Mouse (Mus musculus) CH12.LX (cell line): ENCODE data around the gene Epha2. TPM values are rescaled to one million over a fixed set of nuclear protein-coding genes. Genes with fewer than 3 reads are reported as not detected.

Experiments used
- DNase-seq: peaks from one replicate; pipeline ENCODE4 v3.0.0-alpha.2; 2013; ENCODE audit errors: extremely low read depth
- H3K27ac ChIP-seq: 2 replicates; pipeline ENCODE4 v1.5.1; 2012; ENCODE audit warnings: low read depth, mild to moderate bottlenecking, control low read depth, moderate library complexity; ENCODE audit not compliant: insufficient read depth
- H3K27me3 ChIP-seq: replicated peaks from 2 replicates; pipeline ENCODE3; 2012; ENCODE audit warnings: inconsistent platforms
- H3K36me3 ChIP-seq, 2 experiments: replicated peaks in 1 of 2; 2 replicates each; pipeline versions ENCODE3 to v1.6.1; 2012; ENCODE audit warnings: inconsistent platforms in 1 of 2, low read length in 1 of 2, mild to moderate bottlenecking in 1 of 2, mixed read lengths in 1 of 2, moderate library complexity in 1 of 2; ENCODE audit not compliant: control insufficient read depth in 1 of 2, insufficient read depth in 1 of 2
- H3K4me1 ChIP-seq, 2 experiments: 2 replicates each; pipeline ENCODE4 v1.6.1; 2012; ENCODE audit warnings: inconsistent platforms in 1 of 2, moderate library complexity in 1 of 2; ENCODE audit not compliant: insufficient read depth in 2 of 2, control insufficient read depth in 1 of 2
- H3K4me2 ChIP-seq: 2 replicates; pipeline ENCODE4 v1.6.1; 2012; ENCODE audit warnings: low read depth, mild to moderate bottlenecking, control low read depth; ENCODE audit not compliant: poor library complexity, insufficient read depth, severe bottlenecking
- H3K4me3 ChIP-seq, 3 experiments: fragments of 150-350 bp in 1 of 3; sonication (generic) in 1 of 3; replicated peaks in 1 of 3; 2 replicates each; pipeline versions ENCODE3 to v1.5.1; 2011 to 2012; ENCODE audit warnings: low read depth in 2 of 3, low read length in 2 of 3, mild to moderate bottlenecking in 2 of 3, moderate library complexity in 2 of 3, control low read depth in 1 of 3, improper control_type of control experiment in 1 of 3, inconsistent platforms in 1 of 3, mixed read lengths in 1 of 3; ENCODE audit not compliant: poor library complexity in 1 of 3
- H3K79me2 ChIP-seq: replicated peaks from 2 replicates; pipeline ENCODE4 v1.6.1; 2012; ENCODE audit warnings: mild to moderate bottlenecking, moderate library complexity; ENCODE audit not compliant: control insufficient read depth, poor library complexity, insufficient read depth, severe bottlenecking; ENCODE audit errors: extremely low read depth
- H3K9ac ChIP-seq: 2 replicates; pipeline ENCODE4 v1.6.1; 2012; ENCODE audit warnings: low read depth, mild to moderate bottlenecking, control low read depth, moderate library complexity; ENCODE audit not compliant: insufficient read depth
- H3K9me3 ChIP-seq: replicated peaks from 2 replicates; pipeline ENCODE3; 2012; ENCODE audit warnings: low read length, inconsistent platforms, mixed read lengths
- BHLHE40 ChIP-seq: IDR thresholded peaks from 2 replicates; pipeline ENCODE4 v1.6.1; 2011; ENCODE audit warnings: mild to moderate bottlenecking, low read depth, low read length, improper control_type of control experiment
- CHD1 ChIP-seq: IDR thresholded peaks from 2 replicates; pipeline ENCODE4 v1.6.1; 2012; ENCODE audit warnings: low read depth, low read length, improper control_type of control experiment, inconsistent platforms
- CTCF ChIP-seq, 2 experiments: IDR thresholded peaks in 1 of 2; conservative IDR thresholded peaks in 1 of 2; 2 replicates each; pipeline ENCODE4 v1.5.1; 2011 to 2012; ENCODE audit warnings: low read depth in 2 of 2, low read length in 2 of 2, improper control_type of control experiment in 1 of 2, inconsistent platforms in 1 of 2, mild to moderate bottlenecking in 1 of 2, moderate library complexity in 1 of 2
- HCFC1 ChIP-seq: IDR thresholded peaks from 2 replicates; pipeline ENCODE4 v1.6.1; 2012; ENCODE audit warnings: low read depth, mild to moderate bottlenecking, inconsistent platforms, low read length, improper control_type of control experiment
- IRF4 ChIP-seq: IDR thresholded peaks from 2 replicates; pipeline ENCODE4 v1.6.1; 2014; ENCODE audit warnings: low read depth, mild to moderate bottlenecking, inconsistent platforms, low read length, improper control_type of control experiment
- JUN ChIP-seq: IDR thresholded peaks from 2 replicates; pipeline ENCODE4 v1.6.1; 2011; ENCODE audit warnings: low read depth, mild to moderate bottlenecking, low read length, improper control_type of control experiment, moderate library complexity; ENCODE audit not compliant: insufficient read depth
- JUND ChIP-seq: conservative IDR thresholded peaks from 2 replicates; pipeline ENCODE4 v1.6.1; 2011; ENCODE audit warnings: low read depth, low read length, improper control_type of control experiment
- KAT2A ChIP-seq: IDR thresholded peaks from 2 replicates; pipeline ENCODE4 v1.6.1; 2012; ENCODE audit warnings: low read length, improper control_type of control experiment, inconsistent platforms; ENCODE audit not compliant: insufficient replicate concordance
- MAX ChIP-seq: IDR thresholded peaks from 2 replicates; pipeline ENCODE4 v1.6.1; 2011; ENCODE audit warnings: low read length, improper control_type of control experiment
- MYC ChIP-seq: IDR thresholded peaks from 2 replicates; pipeline ENCODE4 v1.6.1; 2011; ENCODE audit warnings: low read depth, mild to moderate bottlenecking, improper control_type of control experiment, low read length
- NELFE ChIP-seq: IDR thresholded peaks from 2 replicates; pipeline ENCODE4 v1.6.1; 2011; ENCODE audit warnings: low read depth, low read length, improper control_type of control experiment
- NRF1 ChIP-seq: IDR thresholded peaks from 2 replicates; pipeline ENCODE4 v1.6.1; 2014; ENCODE audit warnings: low read depth, mild to moderate bottlenecking, inconsistent platforms, low read length, improper control_type of control experiment, moderate library complexity
- PAX5 ChIP-seq: IDR thresholded peaks from 2 replicates; pipeline ENCODE4 v1.6.1; 2012; ENCODE audit warnings: low read length, inconsistent platforms, mixed read lengths
- POLR2AphosphoS2 ChIP-seq: IDR thresholded peaks from 2 replicates; pipeline ENCODE4 v1.6.1; 2011; ENCODE audit warnings: low read depth, low read length, improper control_type of control experiment
- RCOR1 ChIP-seq: conservative IDR thresholded peaks from 2 replicates; pipeline ENCODE4 v1.6.1; 2012; ENCODE audit warnings: low read depth, mild to moderate bottlenecking, inconsistent platforms, low read length, improper control_type of control experiment
- SMC3 ChIP-seq: IDR thresholded peaks from 2 replicates; pipeline ENCODE4 v1.6.1; 2011; ENCODE audit warnings: low read depth, low read length, improper control_type of control experiment
- TBP ChIP-seq: conservative IDR thresholded peaks from 2 replicates; pipeline ENCODE4 v1.6.1; 2011; ENCODE audit warnings: low read depth, low read length, improper control_type of control experiment
- USF1 ChIP-seq: IDR thresholded peaks from 2 replicates; pipeline ENCODE4 v1.6.1; 2014; ENCODE audit warnings: low read depth, mild to moderate bottlenecking, inconsistent platforms, low read length, improper control_type of control experiment
- USF2 ChIP-seq: conservative IDR thresholded peaks from 2 replicates; pipeline ENCODE4 v1.6.1; 2011; ENCODE audit warnings: low read depth, low read length, improper control_type of control experiment
- ZC3H11A ChIP-seq: IDR thresholded peaks from 2 replicates; pipeline ENCODE4 v1.6.1; 2012; ENCODE audit warnings: low read depth, mild to moderate bottlenecking, inconsistent platforms, low read length, improper control_type of control experiment
- dilution Hi-C: fragments of 300-500 bp; cut with MboI; formaldehyde crosslinking; loops from 2 replicates; pipeline ENCODE4 v1.14.3; 2020; ENCODE audit warnings: low sequenced_read_pairs; ENCODE audit not compliant: extremely low pct_unique_long_range_greater_than_20kb, extremely low pct_ligation_motif_present
- in situ Hi-C: fragments of 300-500 bp; cut with MboI; formaldehyde crosslinking; loops from 3 replicates; pipeline ENCODE4 v1.14.3; 2019; ENCODE audit warnings: low sequenced_read_pairs, low pct_ligation_motif_present, low pct_unique_long_range_greater_than_20kb, mixed read lengths
- polyA plus RNA-seq: library from polyadenylated mRNA; unstranded; fragments of >175 nt; gene quantifications from 2 replicates; pipeline ENCODE4 v1.2.1, GENCODE M21; 2012; ENCODE audit warnings: low read depth; ENCODE audit not compliant: insufficient read length
- total RNA-seq, 2 experiments: library from RNA; depleted of rRNA; stranded (reverse); fragments of 300-350 nt in 1 of 2; fragments of >200 nt in 1 of 2; gene quantifications; 2 replicates each; pipeline ENCODE4 v1.2.3; 2012 to 2014

The Epha2 gene
- total and polyA plus RNA-seq, 3 experiments: 0.55 to 0.81 (median 0.67) TPM

DNA sequence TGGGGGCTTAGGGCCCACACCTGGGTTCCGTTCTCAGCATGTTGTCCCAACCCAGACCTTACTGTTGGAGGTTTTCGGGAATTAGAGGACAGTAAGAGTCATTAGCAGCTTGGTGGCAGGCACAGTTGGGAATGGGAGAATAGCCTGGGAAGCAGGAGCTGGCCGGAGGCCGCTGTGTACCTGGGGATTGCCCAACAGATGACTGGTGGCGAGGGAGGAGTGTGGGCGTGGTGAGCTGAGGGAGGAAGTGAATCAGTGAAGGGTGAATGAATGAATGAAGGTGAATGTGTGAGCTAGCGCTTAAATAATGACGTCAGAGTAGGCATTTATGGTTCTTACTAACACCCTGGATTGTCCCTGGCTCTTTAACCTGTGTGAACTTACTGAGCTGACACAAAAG, 23.9 kb upstream of the Epha2 start:
- no peak overlapping the region for H3K27ac ChIP-seq
- no peaks in the 10 kb centered on the region for H3K79me2 ChIP-seq
- no peak overlapping the region for H3K4me3 ChIP-seq
- H3K4me1 ChIP-seq: peaks cover 13 to 48% of the 10 kb centered on the region in 2 experiments
- no peak for TF ChIP-seq MYC
- no peak for TF ChIP-seq MAX
- TF ChIP-seq KAT2A: no peak
- TF ChIP-seq JUND: no peak
- no peak for TF ChIP-seq HCFC1
- no peak for TF ChIP-seq NRF1
- no peak for TF ChIP-seq CHD1
- no peak for TF ChIP-seq BHLHE40
- no peak for TF ChIP-seq ZC3H11A
- TF ChIP-seq USF2: no peak
- TF ChIP-seq IRF4: no peak
- no peak for TF ChIP-seq NELFE
- no peak for TF ChIP-seq USF1
- no peak for TF ChIP-seq PAX5
- no peak for TF ChIP-seq JUN
- TF ChIP-seq POLR2AphosphoS2: no peak
- no peak for TF ChIP-seq TBP
- no peak for TF ChIP-seq CTCF (conservative IDR thresholded peaks at IDR 0.05 in 1 of 2, IDR thresholded peaks at IDR 0.05 in 1 of 2; ENCODE audit: low read depth in 2 of 2, low read length in 2 of 2)
- H3K9me3 ChIP-seq: no peaks in the 10 kb centered on the region
- no peak overlapping the region for H3K9ac ChIP-seq
- DNase-seq: no peak
- in situ Hi-C loops (loop anchor here (5.0 kb wide), 1 partner anchor 85 kb away; no protein-coding TSS in a partner anchor), dilution Hi-C loops (no loop called here)
- H3K27me3 ChIP-seq: peaks cover 68% of the 10 kb centered on the region
- no peak overlapping the region for H3K4me2 ChIP-seq
- H3K36me3 ChIP-seq: no peaks in the 10 kb centered on the region

- Histone ChIP-seq H3K9ac (no peak overlapping the region), H3K79me2 (no peaks in the 10 kb centered on the region), H3K36me3 (no peaks in the 10 kb centered on the region), H3K27ac (no peak overlapping the region), H3K4me2 (no peak overlapping the region), H3K4me3 (no peak overlapping the region), H3K9me3 (no peaks in the 10 kb centered on the region), H3K4me1 (peaks cover 13 to 42% of the 10 kb centered on the region in 2 experiments), H3K27me3 (peaks cover 76% of the 10 kb centered on the region)
- TF ChIP-seq POLR2AphosphoS2: no peak
- TF ChIP-seq PAX5: no peak
- TF ChIP-seq RCOR1: no peak
- no peak for TF ChIP-seq BHLHE40
- no peak for TF ChIP-seq SMC3
- no peak for TF ChIP-seq JUN
- no peak for TF ChIP-seq IRF4
- TF ChIP-seq USF2: no peak
- no peak for TF ChIP-seq CTCF (conservative IDR thresholded peaks at IDR 0.05 in 1 of 2, IDR thresholded peaks at IDR 0.05 in 1 of 2; ENCODE audit: low read depth in 2 of 2, low read length in 2 of 2)
- dilution Hi-C loops (no loop called here), in situ Hi-C loops (loop anchor here (5.0 kb wide), 1 partner anchor 84 kb away; no protein-coding TSS in a partner anchor)
- DNase-seq: no peak
These were observed 22.9 kb upstream of the Epha2 start for GRCm38 (mm10) chr4:141278154-141278553.
